Mouse (Mus musculus): ENCODE measurements around the gene 1600014C10Rik.
A peak's percentile ranks its signal among the peaks of the same experiment; 100 is the strongest.

1600014C10Rik gene

GRCm38 (mm10) chr7:38182962-38183687 lies at the start of gene 1600014C10Rik:
Gene 1600014C10Rik, plus strand, starts transcription at chr7:38183217.
- peak; percentile 37 to 58 for DNase-seq (ENCODE audit: low spot score in 2 of 2)

DNA sequence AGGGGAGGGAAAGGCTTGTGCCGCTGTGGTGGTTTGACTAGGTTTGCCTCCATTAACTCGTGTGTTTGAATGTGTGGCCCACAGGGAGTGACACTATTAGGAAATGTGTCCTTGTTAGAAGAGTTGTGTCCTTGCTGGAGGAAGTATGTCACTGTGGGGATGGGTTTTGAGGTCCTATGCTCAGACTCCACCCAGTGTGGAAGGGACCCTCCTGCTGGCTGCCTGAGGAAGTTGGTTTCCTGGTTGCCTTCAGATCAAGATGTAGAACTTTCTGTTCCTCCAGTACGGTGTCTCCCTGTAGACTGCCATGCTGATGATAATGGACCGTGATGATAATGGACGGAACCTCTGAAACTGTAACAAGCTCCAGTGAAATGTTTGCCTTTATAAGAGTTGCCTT lies 48.5 kb upstream of the 1600014C10Rik start:
- no peak for DNase-seq (ENCODE audit: low spot score in 2 of 2)

- DNase-seq (ENCODE audit: low spot score in 2 of 2): no peak
These were observed 42.7 kb upstream of the 1600014C10Rik start for GRCm38 (mm10) chr7:38140324-38140723.

DNA sequence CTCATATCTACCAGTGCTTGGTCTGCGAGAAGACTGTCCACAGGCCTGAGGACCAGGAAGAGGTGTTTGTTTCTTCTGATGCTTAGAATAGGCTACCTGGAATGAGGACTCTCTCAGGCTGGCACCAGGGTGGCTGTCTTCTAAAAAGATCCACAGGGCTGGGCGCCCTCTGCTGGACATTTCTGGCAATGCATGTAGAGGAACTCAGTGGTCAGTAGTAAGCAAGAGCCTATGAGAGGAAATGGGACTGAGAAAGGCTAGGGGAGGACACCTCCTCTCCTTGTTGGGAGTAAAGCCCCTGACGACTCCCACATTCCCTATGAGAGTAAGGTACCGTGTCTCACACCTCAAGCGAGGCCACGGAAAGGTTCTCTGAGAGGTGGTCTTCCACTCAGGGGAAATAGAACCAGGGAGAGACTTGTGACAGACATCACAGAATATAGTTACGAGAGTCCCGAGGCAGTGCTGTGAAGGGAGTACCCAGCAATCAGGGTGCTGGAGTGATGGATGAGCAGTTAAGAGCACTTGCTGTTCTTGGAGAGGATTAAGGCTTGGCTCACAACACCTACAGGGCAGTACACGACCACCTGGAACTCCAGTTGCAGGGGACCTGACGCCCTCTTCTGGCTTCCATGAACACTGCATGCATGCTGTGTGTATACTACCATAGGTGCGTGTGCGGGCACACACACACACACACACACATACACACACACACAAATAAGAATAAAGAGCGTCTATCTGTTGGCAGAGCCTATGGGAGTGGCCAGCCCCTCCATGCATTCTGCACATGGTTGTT lies 41.1 kb upstream of the 1600014C10Rik start:
- peak; percentile 77 to 90 for DNase-seq (ENCODE audit: low spot score in 2 of 2)

- DNase-seq (ENCODE audit: low spot score in 2 of 2): no peak
These were observed 35.5 kb upstream of the 1600014C10Rik start for GRCm38 (mm10) chr7:38147477-38147876.

DNA sequence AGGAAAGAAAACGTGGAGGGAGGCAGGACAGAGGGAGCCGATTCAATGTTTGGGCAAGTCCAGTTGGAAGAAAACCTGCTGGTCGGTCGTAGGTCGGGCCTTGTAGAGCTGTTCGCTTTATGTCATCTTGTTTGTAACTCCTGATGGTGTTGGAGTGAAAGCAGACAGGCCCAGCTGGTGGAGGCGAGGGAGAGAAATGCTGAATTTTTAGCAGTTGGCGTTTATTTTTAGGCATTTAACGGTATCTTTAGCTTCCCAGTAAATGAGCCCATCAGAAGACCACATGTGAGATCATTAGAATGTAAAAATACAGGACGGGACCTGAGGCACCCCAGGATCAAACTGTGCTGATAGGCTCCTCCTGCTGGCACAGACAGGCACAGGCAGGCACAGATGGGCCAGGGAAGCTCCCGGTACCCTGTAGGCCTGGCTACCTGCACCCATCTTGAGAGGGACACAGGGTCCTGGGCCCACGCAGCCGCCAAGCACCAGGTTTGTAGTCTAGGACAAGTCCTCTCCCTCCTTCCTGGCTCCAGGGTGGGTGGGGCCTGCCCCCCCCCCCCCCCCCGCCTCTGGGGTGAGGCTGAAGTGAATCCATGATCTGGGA lies 31.2 kb upstream of the 1600014C10Rik start:
- DNase-seq (ENCODE audit: low spot score in 2 of 2): no peak

- DNase-seq (ENCODE audit: low spot score in 2 of 2): no peak
These were observed 30.4 kb upstream of the 1600014C10Rik start for GRCm38 (mm10) chr7:38152571-38152970.

DNA sequence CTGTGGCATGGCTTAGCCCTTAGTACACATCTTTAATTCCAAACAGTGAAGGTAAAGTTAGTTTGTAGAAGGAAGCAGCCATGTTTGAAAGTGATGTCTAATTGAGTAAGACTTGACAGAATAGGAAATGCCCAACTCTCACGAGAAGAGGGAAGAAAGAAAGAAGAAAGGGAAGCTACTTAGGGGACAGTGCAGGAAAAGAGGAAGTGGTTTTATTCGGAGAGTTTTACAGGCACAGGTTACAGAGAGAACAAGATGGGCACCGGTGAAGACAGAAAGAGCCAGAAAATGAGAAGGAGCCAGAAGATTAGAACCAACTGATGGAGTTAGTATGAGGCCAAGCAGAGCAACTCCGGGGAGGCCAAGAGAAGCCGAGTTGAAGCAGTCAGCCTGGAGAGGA lies 27.2 kb upstream of the 1600014C10Rik start:
- DNase-seq (ENCODE audit: low spot score in 2 of 2): no peak

DNA sequence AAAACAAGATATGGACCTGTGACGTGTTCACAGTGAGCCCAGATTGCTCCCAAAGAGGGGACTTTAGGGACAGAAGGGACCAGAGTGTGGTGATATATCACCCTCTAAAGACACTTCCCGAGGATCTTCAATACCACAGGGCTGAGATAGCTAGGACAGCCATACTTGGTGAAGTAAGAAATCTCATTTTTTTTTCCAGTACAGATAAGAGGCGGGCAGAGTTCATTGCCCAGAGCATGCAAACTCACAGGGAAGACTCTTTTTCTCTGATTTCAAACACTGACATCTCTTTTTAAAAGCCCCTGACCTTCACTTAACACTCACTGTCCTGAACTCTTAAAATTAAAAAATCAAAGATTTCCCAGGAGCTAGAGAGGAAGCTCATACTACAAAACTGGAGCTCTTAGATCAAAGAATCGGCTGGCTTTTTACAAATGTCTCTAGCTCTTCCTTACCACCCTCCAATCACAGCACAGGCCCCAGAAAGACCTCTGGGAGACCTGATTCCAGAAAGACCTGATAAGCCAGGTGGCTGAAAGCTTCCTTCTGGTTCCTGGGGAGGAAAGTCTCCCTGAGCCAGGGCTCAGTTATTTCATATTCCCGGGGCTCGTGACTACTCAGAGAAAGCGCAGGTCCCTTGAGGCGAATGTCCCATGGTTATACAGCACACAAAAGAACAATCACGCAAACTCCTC lies 24.1 kb upstream of the 1600014C10Rik start:
- no peak for DNase-seq (ENCODE audit: low spot score in 2 of 2)

GRCm38 (mm10) chr7:38161438-38161837 lies 21.6 kb upstream of the 1600014C10Rik start:
- peak in 1 of 2 experiments; percentile 47 for DNase-seq (ENCODE audit: low spot score in 2 of 2)

DNA sequence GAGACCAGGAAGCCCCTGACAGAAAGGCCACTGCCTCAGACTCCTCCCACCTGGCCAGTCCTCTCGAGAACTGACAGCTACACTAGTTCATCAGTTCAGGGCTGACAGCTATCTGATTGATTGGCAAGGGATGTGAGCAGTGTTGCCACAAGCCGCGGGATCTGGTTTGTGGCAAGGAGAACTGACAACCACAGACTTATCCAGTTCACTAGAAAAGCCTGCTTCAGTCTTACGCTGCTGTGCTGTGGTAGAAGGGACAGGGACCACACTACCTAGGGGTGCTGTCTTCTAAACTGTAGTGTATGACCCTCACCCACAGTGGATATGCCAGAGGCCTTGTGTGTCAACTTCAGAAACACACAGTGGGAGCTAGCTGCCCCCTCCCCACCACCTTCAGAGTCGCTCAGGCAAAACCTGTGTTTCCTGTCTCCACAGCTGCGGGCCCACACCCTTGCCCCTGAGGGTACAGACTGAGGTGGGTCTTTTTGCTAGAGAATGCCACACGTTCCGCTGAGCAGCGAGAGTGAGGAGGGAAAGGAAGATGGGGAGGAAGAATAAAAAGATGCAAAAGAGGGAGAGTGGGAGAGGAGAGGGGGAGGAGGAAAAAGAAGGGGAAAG lies 19.5 kb upstream of the 1600014C10Rik start:
- peak in 1 of 2 experiments; percentile 29 for DNase-seq (ENCODE audit: low spot score in 2 of 2)

DNA sequence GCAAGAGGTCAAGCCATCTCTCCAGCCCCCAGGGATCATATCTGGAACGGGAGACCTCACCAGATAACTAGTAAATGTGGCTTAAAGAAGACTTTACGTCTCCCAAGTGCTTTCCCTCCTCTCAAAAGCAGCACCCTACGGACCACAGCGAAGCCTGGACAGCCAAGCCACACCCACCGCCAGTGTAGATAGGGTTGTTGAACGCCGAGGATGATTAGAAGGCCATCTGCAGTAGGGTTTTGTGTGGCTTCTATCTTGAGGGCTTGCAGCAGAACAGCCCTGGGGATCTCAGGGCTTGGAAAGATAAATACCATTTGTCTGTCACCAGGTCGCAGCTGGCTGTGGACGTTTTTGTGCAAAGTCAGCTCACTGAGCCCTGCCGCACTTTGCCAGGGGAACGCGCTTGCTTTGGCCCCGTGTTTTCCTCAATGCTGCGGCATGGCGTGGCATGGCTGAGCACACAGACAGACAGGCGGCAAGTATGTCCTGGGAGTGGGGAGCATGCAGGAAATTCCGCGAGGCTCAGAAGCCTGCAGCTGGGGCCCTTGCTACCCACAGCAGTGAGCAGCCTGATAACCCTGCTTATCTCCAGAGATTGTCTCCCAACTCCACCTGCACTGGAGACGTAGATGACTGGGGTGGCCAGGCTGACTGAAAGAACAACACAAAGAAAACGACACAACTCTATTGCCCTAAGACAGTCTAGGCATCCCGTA lies 15.9 kb upstream of the 1600014C10Rik start:
- no peak for DNase-seq (ENCODE audit: low spot score in 2 of 2)

- peak in 1 of 2 experiments; percentile 46 for DNase-seq (ENCODE audit: low spot score in 2 of 2)
These were observed 15.3 kb upstream of the 1600014C10Rik start for GRCm38 (mm10) chr7:38167724-38168141.

DNA sequence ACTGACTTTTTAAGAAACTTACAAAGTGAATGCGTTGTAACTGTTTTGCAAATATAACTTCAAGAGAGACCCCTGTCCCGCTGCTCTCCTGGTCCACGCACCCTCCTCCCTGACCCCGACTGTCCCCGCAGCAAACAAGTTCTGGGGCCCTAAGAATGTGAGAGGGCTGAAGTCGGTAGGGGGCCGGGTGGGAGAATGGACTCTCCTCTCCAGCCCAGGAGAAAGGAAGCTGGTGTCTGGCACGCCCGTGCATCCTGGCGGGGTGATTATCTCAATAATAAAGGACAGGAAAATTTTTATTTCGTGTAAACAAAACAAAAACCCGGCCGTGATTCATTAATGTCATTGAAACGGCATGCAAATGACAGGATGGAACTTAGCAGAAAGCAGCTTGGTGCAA lies 9.1 kb upstream of the 1600014C10Rik start:
- DNase-seq (ENCODE audit: low spot score in 2 of 2): no peak

GRCm38 (mm10) chr7:38174321-38175148 lies 8.5 kb upstream of the 1600014C10Rik start:
- peak in 1 of 2 experiments; percentile 36 for DNase-seq (ENCODE audit: low spot score in 2 of 2)

DNA sequence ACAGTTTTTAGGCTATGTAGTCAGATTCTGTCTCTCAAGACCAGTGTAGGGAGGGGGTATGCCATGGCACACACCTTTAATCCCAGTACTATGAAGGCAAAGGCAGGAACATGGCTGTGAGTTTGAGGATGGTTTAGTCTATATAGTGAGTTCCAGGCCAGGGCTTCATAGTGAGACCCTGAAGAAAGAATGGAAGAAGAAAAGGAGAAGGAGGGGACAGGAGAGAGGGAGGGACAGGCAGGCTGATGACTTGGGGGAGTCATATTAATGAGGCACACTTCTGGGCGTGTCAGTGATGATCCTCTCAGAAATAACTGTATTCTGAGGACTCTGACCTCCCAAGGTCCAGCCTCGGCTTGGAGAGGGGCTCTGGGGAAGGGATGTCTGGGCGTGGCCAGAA lies 7.0 kb upstream of the 1600014C10Rik start:
- no peak for DNase-seq (ENCODE audit: low spot score in 2 of 2)

DNA sequence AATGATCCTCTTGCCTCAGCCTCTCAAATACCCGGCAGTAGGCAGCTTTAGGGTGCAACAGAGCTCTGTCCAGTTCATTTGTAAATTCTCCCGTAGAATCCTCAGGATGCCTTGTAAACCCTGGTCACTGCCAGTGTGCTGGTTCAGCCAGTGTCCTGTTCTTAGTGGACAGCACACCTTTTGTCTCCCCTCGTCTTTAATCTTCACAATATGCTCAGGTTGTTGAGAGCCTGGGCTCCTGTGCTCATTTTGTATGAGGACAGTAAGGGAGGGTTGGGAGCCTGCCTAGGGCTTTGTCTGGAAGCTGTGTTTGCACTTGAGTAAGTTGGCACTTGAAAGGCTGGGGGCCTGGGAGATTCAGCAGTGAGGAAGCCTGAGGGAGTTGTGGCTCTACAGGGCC lies 3.1 kb upstream of the 1600014C10Rik start:
- no peak for DNase-seq (ENCODE audit: low spot score in 2 of 2)

- no peak for DNase-seq (ENCODE audit: low spot score in 2 of 2)
These were observed 1.7 kb upstream of the 1600014C10Rik start for GRCm38 (mm10) chr7:38181366-38181765.

DNA sequence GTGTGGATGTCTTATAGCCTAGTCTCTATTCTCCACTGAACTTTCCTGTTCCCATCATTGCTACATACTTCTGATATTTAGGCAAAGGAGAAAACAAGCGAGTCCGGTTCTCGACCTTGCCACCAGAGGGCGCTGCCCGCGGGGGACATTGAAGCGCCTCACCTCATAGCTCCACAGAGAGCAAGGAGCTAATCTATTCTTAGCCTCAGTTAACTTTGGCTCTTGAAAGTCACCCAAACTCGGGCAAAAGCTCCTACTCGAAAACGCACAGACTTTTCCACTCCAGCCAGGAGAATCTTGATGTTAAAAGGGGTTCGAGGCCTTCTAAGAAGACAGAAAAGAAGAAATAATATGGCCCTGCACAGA lies 438 bp upstream of the 1600014C10Rik start:
- peak; percentile 75 to 87 for DNase-seq (ENCODE audit: low spot score in 2 of 2)

Measured in spleen, postnatal 10 days (tissue).